Mouse (Mus musculus) kidney, embryonic 15.5 days (tissue): ENCODE results near the gene Lbx2. TPM values are rescaled to one million over a fixed set of nuclear protein-coding genes. Genes with fewer than 3 reads are reported as not detected.

Source experiments
- ATAC-seq: fragments of 200-750 bp; cut with Nextera tagmentation; replicated peaks from 2 replicates; pipeline ENCODE4 v1.8.0; 2017; ENCODE audit warnings: moderate TSS enrichment; ENCODE audit not compliant: low FRiP score
- H3K27ac ChIP-seq: fragments of 300-500 bp; sonication (generic); 2 replicates; pipeline ENCODE4 v1.5.1; 2015; ENCODE audit warnings: mild to moderate bottlenecking, inconsistent platforms
- H3K27me3 ChIP-seq: fragments of 300-500 bp; sonication (generic); 2 replicates; pipeline ENCODE4 v1.6.1; 2015; ENCODE audit warnings: inconsistent platforms
- H3K36me3 ChIP-seq: fragments of 300-500 bp; sonication (generic); 2 replicates; pipeline ENCODE4 v1.6.1; 2015; ENCODE audit warnings: inconsistent platforms
- H3K4me1 ChIP-seq: fragments of 300-500 bp; sonication (generic); 2 replicates; pipeline ENCODE4 v1.6.1; 2015; ENCODE audit warnings: inconsistent platforms
- H3K4me2 ChIP-seq: fragments of 300-500 bp; sonication (generic); 2 replicates; pipeline ENCODE4 v1.6.1; 2015; ENCODE audit warnings: moderate library complexity, mild to moderate bottlenecking, inconsistent platforms
- H3K4me3 ChIP-seq: fragments of 300-500 bp; sonication (generic); replicated peaks from 2 replicates; pipeline ENCODE4 v1.5.1; 2015; ENCODE audit warnings: mild to moderate bottlenecking, inconsistent platforms
- H3K9ac ChIP-seq: fragments of 300-500 bp; sonication (generic); 2 replicates; pipeline ENCODE4 v1.6.1; 2015; ENCODE audit warnings: mild to moderate bottlenecking, inconsistent platforms
- H3K9me3 ChIP-seq: fragments of 300-500 bp; sonication (generic); replicated peaks from 2 replicates; pipeline ENCODE4 v1.6.1; 2016; ENCODE audit warnings: inconsistent platforms
- WGBS: fragments of 180-500 bp; shearing (Covaris S2); methylation state at CpG from one replicate; pipeline ENCODE4 v1.1.7; 2015; ENCODE audit warnings: mixed read lengths; 5-methylcytosine and 5-hydroxymethylcytosine counted together
- polyA plus RNA-seq: library from polyadenylated mRNA; unstranded; fragments of >200 nt; fragmentation: Nextera tagmentation; extraction: Ambion mirVana; gene quantifications from 2 replicates; pipeline ENCODE4 v1.2.1, GENCODE M21; 2015

The Lbx2 gene
- polyA plus RNA-seq, 1 experiment from 2014 or later, result 7.5 TPM

DNA sequence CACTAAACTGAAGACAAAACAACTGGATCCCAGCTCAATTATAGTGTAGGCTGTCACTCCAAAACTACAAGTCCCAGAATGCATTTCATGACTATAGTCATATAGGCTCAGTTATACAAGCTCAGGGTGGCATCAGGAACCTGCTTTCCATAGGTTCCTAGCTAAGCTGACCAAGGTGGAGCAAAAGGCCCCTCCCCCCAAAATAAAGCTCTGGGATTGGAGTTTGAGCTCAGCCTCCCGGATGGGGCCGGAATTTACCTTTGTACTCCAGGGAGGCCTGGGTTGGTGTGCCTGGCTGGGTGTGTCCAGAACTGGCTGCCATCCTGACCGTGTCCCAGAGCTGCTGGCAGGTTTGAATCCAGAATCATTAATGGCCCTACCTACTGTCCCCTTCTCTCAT, 28.4 kb upstream of the Lbx2 start, which contains the start of gene Dqx1:
Gene Dqx1, plus strand, starts transcription at position 55 of the 400 bp plus-strand sequence.
- WGBS, result 40% methylated on average over 3 of the region's 3 CpGs
- ATAC-seq, result no peak
- Histone ChIP-seq H3K4me1 (peaks cover 30% of the 10 kb centered on the region), H3K27ac (no peak within 1 kb of the TSS; the same call in 1 of the 2 replicates), H3K4me3 (peak within 1 kb of the TSS; percentile 16; the same call in 1 of the 2 replicates), H3K36me3 (peaks cover 23% of the 10 kb centered on the region), H3K9ac (no peak within 1 kb of the TSS), H3K9me3 (no peaks in the 10 kb centered on the region), H3K4me2 (peak within 1 kb of the TSS; percentile 14), H3K27me3 (peaks cover 22% of the 10 kb centered on the region)

DNA sequence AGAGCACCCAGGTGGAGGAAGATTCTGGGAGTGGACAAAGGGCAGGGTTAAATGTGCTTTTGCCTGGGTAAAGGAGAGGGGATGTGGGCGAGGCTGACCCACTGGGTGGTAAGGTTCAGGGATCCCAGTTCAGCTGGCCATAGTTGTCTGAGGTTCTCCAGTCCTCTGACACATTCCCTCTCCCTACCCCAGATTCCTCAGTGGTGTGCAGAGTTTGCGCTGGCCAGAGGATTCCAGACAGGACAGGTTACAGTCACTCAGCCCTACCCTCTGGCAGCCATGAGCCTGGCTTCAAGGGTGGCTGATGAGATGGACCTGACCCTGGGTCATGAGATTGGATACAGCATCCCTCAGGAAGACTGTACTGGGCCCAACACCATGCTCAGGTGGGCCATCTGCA, 27.4 kb upstream of the Lbx2 start:
- Histone ChIP-seq H3K27me3 (peaks cover 32% of the 10 kb centered on the region), H3K27ac (no peak overlapping the region), H3K4me1 (peaks cover 21% of the 10 kb centered on the region), H3K9ac (no peak overlapping the region), H3K36me3 (peaks cover 23% of the 10 kb centered on the region), H3K9me3 (no peaks in the 10 kb centered on the region), H3K4me2 (peak overlapping the region; percentile 14), H3K4me3 (no peak overlapping the region)
- WGBS, result 88% methylated on average over 2 of the region's 2 CpGs
- ATAC-seq, result no peak

DNA sequence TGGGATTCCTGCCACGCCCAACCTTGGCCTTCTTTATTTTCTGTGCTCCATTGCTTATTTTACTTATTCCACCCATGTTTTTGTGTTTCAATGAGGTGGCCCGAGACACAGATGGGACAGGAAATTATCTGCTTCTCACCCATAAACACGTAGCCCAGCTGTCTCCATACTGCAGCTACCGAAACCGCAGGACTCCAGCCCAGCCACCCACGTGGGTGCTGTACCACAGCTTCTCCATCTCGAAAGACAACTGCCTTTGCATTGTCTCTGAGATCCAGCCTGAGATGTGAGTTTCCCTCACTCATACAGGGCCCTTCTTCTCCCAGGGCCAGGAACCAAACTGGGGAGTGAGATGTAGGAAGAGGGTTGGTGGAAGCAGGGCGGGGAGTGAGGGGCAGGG, 20.2 kb upstream of the Lbx2 start:
- H3K36me3 ChIP-seq, result no peaks in the 10 kb centered on the region
- no peak overlapping the region for H3K4me2 ChIP-seq
- H3K4me1 ChIP-seq, result peaks cover 28% of the 10 kb centered on the region
- H3K9ac ChIP-seq, result no peak overlapping the region
- ATAC-seq, result no peak
- H3K4me3 ChIP-seq, result no peak overlapping the region
- 50% methylated on average over 8 of the region's 8 CpGs for WGBS
- no peak overlapping the region for H3K27ac ChIP-seq
- H3K9me3 ChIP-seq, result no peaks in the 10 kb centered on the region
- peaks cover 100% of the 10 kb centered on the region for H3K27me3 ChIP-seq

DNA sequence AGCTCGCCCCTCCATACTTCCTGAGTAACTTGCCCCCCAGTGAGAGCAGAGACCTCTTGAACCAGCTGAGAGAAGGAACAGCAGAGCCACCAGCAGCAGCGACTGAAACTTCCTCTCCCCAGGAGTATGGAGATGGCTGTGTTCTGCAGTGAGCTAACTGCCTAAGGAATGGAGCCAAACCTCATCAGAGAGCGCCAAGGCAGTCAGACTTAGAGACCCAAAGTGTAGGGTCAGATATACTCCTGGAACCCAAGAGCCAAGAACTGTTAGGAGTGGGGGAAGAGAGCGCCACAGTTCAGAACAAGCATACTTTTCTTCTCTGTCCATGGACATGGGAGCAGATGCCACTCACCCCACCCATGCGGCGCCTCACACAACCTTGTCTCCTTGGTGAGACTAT, 19.7 kb upstream of the Lbx2 start:
- no peak overlapping the region for H3K4me3 ChIP-seq
- no peak overlapping the region for H3K4me2 ChIP-seq
- no peak overlapping the region for H3K9ac ChIP-seq
- peaks cover 32% of the 10 kb centered on the region for H3K4me1 ChIP-seq
- 30% methylated on average over 6 of the region's 6 CpGs for WGBS
- no peak overlapping the region for H3K27ac ChIP-seq
- H3K27me3 ChIP-seq, result peaks cover 100% of the 10 kb centered on the region
- no peaks in the 10 kb centered on the region for H3K36me3 ChIP-seq
- no peaks in the 10 kb centered on the region for H3K9me3 ChIP-seq
- no peak for ATAC-seq

DNA sequence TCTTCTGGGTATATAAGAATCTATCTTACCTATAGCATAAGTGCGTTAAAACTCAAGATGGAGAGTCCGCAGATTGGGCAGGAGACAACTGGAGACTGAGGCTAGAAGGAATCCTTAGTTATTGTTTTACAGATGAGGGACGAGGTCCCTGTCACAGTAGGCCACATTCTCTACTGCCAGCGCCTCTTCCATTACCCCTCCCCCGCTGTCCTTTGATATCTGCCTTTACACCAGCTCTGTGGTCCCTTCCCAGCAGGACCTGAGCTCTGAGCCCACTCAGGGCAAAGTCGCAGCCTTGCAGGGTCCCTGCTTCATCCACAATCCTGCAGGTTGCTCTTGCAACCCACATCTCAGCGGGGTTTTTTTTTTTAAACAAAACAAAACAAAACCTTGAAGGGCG, 17.9 kb upstream of the Lbx2 start:
- peak overlapping the region; percentile 62 for H3K4me2 ChIP-seq
- H3K4me1 ChIP-seq, result peaks cover 33% of the 10 kb centered on the region
- peaks cover 100% of the 10 kb centered on the region for H3K27me3 ChIP-seq
- ATAC-seq, result no peak
- WGBS, result 11% methylated on average over 8 of the region's 8 CpGs
- H3K9ac ChIP-seq, result no peak overlapping the region
- H3K36me3 ChIP-seq, result no peaks in the 10 kb centered on the region
- no peaks in the 10 kb centered on the region for H3K9me3 ChIP-seq
- H3K27ac ChIP-seq, result no peak overlapping the region
- H3K4me3 ChIP-seq, result peak overlapping the region; percentile 41

DNA sequence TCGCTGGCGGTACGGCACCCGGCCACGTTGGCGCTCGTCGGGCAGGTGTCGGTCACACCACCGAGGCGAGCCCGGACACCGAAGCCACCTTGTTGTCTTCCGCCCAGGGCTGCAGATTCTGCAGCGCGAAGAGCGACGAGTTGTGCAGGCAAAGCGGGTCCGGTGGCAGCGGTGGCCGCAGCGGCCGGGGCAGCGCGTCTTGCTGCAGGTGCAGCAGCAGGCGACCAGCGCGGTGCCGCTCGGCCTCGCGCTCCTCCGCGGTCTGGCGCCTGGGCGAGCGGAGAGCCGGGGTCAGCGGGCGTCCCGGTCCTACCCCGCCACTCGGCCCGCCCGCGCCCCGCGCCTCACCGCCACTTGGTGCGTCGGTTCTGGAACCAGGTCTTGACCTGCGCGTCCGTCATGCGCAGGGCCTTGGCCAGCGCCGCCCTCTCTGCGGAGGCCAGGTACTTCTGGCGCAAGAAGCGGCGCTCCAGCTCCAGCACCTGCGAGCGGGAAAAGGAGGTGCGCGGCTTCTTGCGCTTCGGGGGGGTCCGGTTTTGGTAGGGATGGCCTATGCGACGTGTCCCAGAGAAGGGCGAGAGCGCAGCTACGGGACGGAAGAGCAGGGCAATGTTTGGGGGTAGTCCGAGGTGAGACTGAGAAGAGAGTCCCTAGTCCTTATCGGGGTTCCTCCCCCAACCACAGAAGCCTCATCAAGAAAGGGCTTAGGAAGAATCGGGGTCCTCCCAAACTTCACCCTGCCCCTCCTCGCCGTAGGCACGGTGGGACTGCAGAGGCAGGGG, 17.3 kb upstream of the Lbx2 start:
- Histone ChIP-seq H3K36me3 (no peaks in the 10 kb centered on the region), H3K4me3 (peak overlapping the region; percentile 41), H3K9ac (no peak overlapping the region), H3K9me3 (no peaks in the 10 kb centered on the region), H3K27me3 (peaks cover 99% of the 10 kb centered on the region), H3K27ac (no peak overlapping the region), H3K4me2 (peak overlapping the region; percentile 62), H3K4me1 (peaks cover 33% of the 10 kb centered on the region)
- under 1% methylated on average over 81 of the region's 81 CpGs for WGBS
- ATAC-seq, result no peak

DNA sequence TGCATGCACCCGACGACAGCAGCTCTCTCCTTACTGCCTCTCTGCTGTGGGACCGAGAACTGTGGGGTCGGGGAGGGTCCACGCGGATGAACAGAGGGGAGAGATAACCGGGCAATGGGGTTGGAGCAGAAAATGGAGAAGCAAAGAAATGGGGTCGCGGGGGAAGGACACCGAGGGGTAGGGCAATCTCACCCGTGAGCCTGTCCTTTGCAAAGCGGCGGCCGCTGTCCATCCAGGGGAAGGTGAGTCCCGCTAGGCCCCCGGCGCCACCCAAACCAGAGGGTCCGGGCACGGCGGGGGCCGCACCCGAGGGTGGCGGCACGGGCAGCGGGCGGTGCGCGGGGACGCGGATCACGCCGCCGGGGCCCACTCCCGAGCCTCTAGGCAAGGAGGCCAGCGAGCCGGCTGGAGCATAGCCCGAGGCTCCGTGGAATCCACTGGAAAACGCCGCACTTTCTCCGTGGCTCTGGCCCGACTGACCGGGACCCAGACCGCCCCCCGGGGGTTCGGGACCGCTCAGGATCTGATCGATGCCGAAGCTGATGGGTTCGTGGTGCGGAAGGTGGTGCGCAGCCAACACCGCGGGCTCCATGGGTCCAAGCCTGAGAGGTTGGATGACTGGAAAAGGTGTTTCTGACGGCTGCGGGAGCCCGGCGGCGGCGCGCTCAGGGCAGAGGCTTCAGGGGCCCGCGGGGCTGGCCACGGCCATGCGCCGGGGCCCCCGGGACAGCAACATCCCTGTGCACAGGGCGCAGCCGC, 16.5 kb upstream of the Lbx2 start:
- Histone ChIP-seq H3K4me2 (peak overlapping the region; percentile 62), H3K9me3 (no peaks in the 10 kb centered on the region), H3K27ac (no peak overlapping the region), H3K36me3 (no peaks in the 10 kb centered on the region), H3K4me3 (peak overlapping the region; percentile 41), H3K9ac (no peak overlapping the region), H3K4me1 (peaks cover 33% of the 10 kb centered on the region), H3K27me3 (peaks cover 99% of the 10 kb centered on the region)
- peak; percentile 37; the same call in 1 of the 2 replicates for ATAC-seq
- WGBS, result under 1% methylated on average over 62 of the region's 69 CpGs

- Histone ChIP-seq H3K36me3 (no peaks in the 10 kb centered on the region), H3K4me2 (peak within 1 kb of the TSS; percentile 62), H3K9ac (no peak within 1 kb of the TSS), H3K27ac (0 out of 2 replicates have a peak within 1 kb of the TSS, but pooled peaks have one; percentile 4), H3K27me3 (peaks cover 99% of the 10 kb centered on the region), H3K4me3 (peak within 1 kb of the TSS; percentile 41), H3K9me3 (no peaks in the 10 kb centered on the region), H3K4me1 (peaks cover 33% of the 10 kb centered on the region)
- WGBS, result 1% methylated on average over 10 of the region's 10 CpGs
- ATAC-seq, result no peak
Observed at GRCm38 (mm10) chr6:83070247-83070310, 16.1 kb upstream of the Lbx2 start, which contains the start of gene Tlx2. Gene Tlx2, minus strand, starts transcription at chr6:83070293.

DNA sequence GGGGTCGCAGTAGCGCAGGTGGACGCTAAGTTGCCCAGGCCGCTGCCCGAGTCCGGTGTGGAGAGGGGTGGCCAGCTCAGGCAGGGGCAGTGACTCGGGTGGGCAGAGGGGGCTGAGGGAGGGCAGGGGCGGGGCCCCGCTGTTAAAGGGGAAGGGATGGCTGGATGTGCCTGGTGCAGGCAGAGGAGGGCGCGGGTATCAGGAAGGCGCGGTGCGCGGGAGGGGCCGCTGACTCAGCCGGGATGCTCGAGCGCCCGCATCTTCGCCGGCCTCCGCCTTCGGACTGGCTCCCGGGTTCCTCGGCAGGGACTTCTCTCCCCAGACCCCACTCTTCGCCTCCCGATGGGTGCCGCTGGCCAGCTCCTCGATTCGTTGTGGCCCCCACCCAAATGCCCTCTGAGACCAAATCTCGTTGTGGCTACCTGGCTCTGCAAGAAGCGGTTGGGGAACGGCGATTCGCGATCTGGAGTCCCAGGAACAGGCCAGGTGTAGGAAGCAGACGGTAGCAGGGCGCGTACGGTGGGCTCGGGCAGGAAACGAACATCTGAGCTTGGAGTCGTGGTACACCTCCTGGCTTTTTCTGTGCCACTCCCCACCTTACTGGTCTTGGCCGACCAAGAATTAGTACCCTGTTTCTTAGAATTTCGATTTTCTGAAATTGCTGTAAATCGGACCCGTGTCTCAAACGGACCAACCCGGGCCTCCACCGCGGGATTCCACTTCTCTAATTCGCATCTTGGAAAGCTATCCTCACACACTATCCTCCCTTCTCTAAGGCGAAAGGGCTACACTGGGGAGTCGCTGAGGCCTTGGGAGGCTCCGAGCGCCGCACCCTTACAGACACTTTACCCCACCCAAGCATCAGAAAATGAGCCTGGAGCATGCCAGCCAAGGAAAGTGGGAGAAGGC, 15.6 kb upstream of the Lbx2 start:
- H3K27ac ChIP-seq, result no peak overlapping the region
- peaks cover 99% of the 10 kb centered on the region for H3K27me3 ChIP-seq
- peaks cover 33% of the 10 kb centered on the region for H3K4me1 ChIP-seq
- no peaks in the 10 kb centered on the region for H3K9me3 ChIP-seq
- H3K4me3 ChIP-seq, result peak overlapping the region; percentile 41
- H3K9ac ChIP-seq, result no peak overlapping the region
- peak; percentile 37; the same call in 1 of the 2 replicates for ATAC-seq
- no peaks in the 10 kb centered on the region for H3K36me3 ChIP-seq
- peak overlapping the region; percentile 62 for H3K4me2 ChIP-seq
- WGBS, result under 1% methylated on average over 58 of the region's 58 CpGs

- no peaks in the 10 kb centered on the region for H3K36me3 ChIP-seq
- ATAC-seq, result peak; percentile 23; the same call in 1 of the 2 replicates
- H3K4me3 ChIP-seq, result peak overlapping the region; percentile 41
- H3K4me1 ChIP-seq, result peaks cover 33% of the 10 kb centered on the region
- peaks cover 99% of the 10 kb centered on the region for H3K27me3 ChIP-seq
- no peaks in the 10 kb centered on the region for H3K9me3 ChIP-seq
- no peak overlapping the region for H3K9ac ChIP-seq
- 2% methylated on average over 24 of the region's 24 CpGs for WGBS
- H3K27ac ChIP-seq, result 0 out of 2 replicates have a peak overlapping the region, but pooled peaks have one; percentile 4
- peak overlapping the region; percentile 62 for H3K4me2 ChIP-seq
Observed at GRCm38 (mm10) chr6:83071220-83071619, 14.9 kb upstream of the Lbx2 start.

DNA sequence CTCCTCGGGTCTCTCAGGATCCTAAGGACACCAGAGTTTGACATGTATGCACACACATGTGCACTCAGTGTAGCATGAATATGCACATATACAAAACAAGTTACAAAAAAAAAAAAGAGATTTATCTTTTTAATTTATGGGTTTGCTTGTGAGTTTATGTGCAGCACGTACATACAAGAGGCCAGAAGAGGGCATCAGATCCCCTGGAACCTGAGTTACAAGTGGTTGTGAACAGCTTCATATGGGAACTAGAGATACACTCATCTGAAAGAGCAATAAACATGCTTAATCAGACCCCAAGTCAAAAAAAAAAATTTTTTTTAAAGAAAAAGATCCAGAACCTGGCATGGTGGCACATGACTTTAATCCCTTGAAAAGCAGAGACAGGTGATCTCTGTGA, 11.2 kb upstream of the Lbx2 start:
- Histone ChIP-seq H3K4me2 (no peak overlapping the region), H3K9ac (no peak overlapping the region), H3K9me3 (no peaks in the 10 kb centered on the region), H3K36me3 (peaks cover 4% of the 10 kb centered on the region), H3K27me3 (peaks cover 72% of the 10 kb centered on the region), H3K27ac (no peak overlapping the region), H3K4me3 (no peak overlapping the region), H3K4me1 (peaks cover 36% of the 10 kb centered on the region)
- ATAC-seq, result no peak
- 30% methylated on average over 2 of the region's 2 CpGs for WGBS
